Mouse (Mus musculus) layer of hippocampus, adult 11-12 months (tissue): Measurements from ENCODE around the gene Rasgef1a.

ENCODE experiments used
- DNase-seq: peaks from one replicate; pipeline ENCODE4 v3.0.0; 2022; ENCODE audit warnings: low spot score

Gene Rasgef1a

GRCm38 (mm10) chr6:118134461-118134860 lies 123.2 kb downstream of the Rasgef1a start:
- DNase-seq: no peak

DNA sequence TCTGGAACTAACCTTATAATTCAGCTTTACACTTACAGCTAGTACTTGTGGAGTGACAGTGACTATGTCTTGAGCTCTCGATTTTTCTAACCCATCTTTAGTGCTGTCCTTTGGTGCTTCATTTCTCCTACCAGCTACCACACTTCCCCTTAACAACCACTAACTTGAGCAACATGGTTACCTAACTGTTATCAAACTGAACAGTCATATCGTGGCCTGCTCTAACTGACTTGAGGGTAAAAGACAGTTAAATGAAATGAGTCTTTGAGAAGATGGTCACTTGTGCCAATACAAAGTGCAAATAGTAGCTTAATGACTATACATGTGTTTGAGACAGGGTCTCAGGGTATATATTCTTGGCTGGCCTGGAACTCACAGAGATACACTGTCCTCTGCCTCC lies 125.9 kb downstream of the Rasgef1a start:
- DNase-seq: no peak

GRCm38 (mm10) chr6:118138731-118139709 lies 127.8 kb downstream of the Rasgef1a start, which contains the start of gene Csgalnact2:
TSS of gene Csgalnact2 (minus strand) at chr6:118139140.
- DNase-seq: peak; percentile 92

GRCm38 (mm10) chr6:118140961-118141360 lies 129.7 kb downstream of the Rasgef1a start:
- peak; percentile 12 for DNase-seq
